Mouse (Mus musculus) kidney, embryonic 14.5 days (tissue): ENCODE measurements around the gene Megf8. TPM values are rescaled to one million over a fixed set of nuclear protein-coding genes. Genes with fewer than 3 reads are reported as not detected.
A peak's percentile ranks its signal among the peaks of the same experiment; 100 is the strongest.

Source experiments
- ATAC-seq: fragments of 200-750 bp; cut with Nextera tagmentation; 2 replicates; pipeline ENCODE4 v1.8.0; 2017; ENCODE audit warnings: moderate number of reproducible peaks, mild to moderate bottlenecking, moderate TSS enrichment, moderate library complexity; ENCODE audit not compliant: low FRiP score, low TSS enrichment
- H3K27ac ChIP-seq: fragments of 300-500 bp; sonication (generic); 2 replicates; pipeline ENCODE4 v1.5.1; 2014; ENCODE audit warnings: low read depth, mild to moderate bottlenecking, low read length, moderate library complexity, mixed read lengths
- H3K27me3 ChIP-seq: fragments of 300-500 bp; sonication (generic); 2 replicates; pipeline ENCODE4 v1.6.1; 2014; ENCODE audit warnings: mild to moderate bottlenecking, low read length; ENCODE audit not compliant: control insufficient read depth, insufficient read depth
- H3K36me3 ChIP-seq: fragments of 300-500 bp; sonication (generic); 2 replicates; pipeline ENCODE4 v1.6.1; 2014; ENCODE audit warnings: low read length, mixed read lengths; ENCODE audit not compliant: control insufficient read depth, insufficient read depth
- H3K4me1 ChIP-seq: fragments of 300-500 bp; sonication (generic); 2 replicates; pipeline ENCODE4 v1.6.1; 2014; ENCODE audit warnings: low read length, mixed read lengths; ENCODE audit not compliant: control insufficient read depth, insufficient read depth
- H3K4me2 ChIP-seq: fragments of 300-500 bp; sonication (generic); replicated peaks from 2 replicates; pipeline ENCODE4 v1.6.1; 2014; ENCODE audit warnings: low read depth, mild to moderate bottlenecking, low read length
- H3K4me3 ChIP-seq: fragments of 300-500 bp; sonication (generic); 2 replicates; pipeline ENCODE4 v1.5.1; 2014; ENCODE audit warnings: mild to moderate bottlenecking, low read length
- H3K9ac ChIP-seq: fragments of 300-500 bp; sonication (generic); 2 replicates; pipeline ENCODE4 v1.6.1; 2014; ENCODE audit warnings: low read depth, mild to moderate bottlenecking, low read length, moderate library complexity
- H3K9me3 ChIP-seq: fragments of 300-500 bp; sonication (generic); 2 replicates; pipeline ENCODE4 v1.6.1; 2016; ENCODE audit warnings: low read length; ENCODE audit not compliant: control insufficient read depth
- WGBS: fragments of 180-500 bp; shearing (Covaris S2); extraction: QIAGEN DNeasy Blood & Tissue Kit; methylation state at CpG from one replicate; pipeline ENCODE4 v1.1.7; 2014; 5-methylcytosine and 5-hydroxymethylcytosine counted together
- polyA plus RNA-seq: library from polyadenylated mRNA; unstranded; fragments of >200 nt; fragmentation: Nextera tagmentation; extraction: Ambion mirVana; gene quantifications from 2 replicates; pipeline ENCODE4 v1.2.1, GENCODE M21; 2014

Gene Megf8
- polyA plus RNA-seq, 1 experiment from 2014 or later: 14.0 TPM

DNA sequence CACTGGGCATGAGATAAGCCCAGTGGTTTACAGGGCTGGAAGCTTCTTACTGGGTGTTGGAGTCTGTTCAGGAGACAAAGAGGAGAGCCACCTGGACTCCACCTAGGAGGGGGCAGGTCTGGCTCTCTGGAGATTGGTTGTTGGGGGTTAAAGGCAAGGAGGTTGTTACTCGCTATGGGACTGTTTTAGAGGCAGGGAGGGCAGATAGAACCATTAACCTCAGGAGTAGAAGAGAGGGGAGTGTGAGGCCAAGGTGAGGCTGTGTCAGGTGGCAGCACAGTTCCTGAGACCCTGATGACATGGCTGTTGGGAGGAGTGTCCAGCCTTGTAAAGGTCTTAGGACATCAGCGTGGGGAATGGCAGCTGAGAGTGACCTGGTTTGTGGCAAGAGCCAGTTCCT, 32.8 kb upstream of the Megf8 start:
- H3K4me2 ChIP-seq: peak overlapping the region; percentile 87
- peaks cover 39% of the 10 kb centered on the region for H3K4me1 ChIP-seq
- no peaks in the 10 kb centered on the region for H3K27me3 ChIP-seq
- H3K27ac ChIP-seq: 0 out of 2 replicates have a peak overlapping the region, but pooled peaks have one; percentile 30
- H3K4me3 ChIP-seq: peak overlapping the region; percentile 74; the same call in 1 of the 2 replicates
- H3K9me3 ChIP-seq: no peaks in the 10 kb centered on the region
- WGBS: 36% methylated on average over 2 of the region's 2 CpGs
- peaks cover 46% of the 10 kb centered on the region for H3K36me3 ChIP-seq
- ATAC-seq: no peak
- peak overlapping the region; percentile 81; the same call in 1 of the 2 replicates for H3K9ac ChIP-seq

DNA sequence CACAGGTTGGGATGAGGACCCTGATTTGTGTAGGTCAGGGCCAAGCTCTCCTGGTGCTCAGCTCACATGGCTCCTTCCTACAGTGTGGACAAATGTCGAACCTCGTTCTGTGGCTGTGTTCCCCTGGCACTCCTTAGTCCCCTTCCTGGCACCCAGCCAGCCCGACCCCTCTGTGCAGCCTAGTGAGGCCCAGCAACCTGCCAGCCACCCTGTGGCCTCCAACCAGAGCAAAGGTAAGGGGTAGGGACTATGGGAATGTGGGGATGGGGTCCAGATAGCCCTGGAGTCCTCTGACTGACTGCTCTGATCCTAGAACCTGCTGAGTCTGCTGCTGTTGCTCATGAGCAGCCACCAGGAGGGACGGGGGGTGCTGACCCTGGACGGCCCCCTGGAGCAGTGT, 32.2 kb upstream of the Megf8 start:
- Histone ChIP-seq H3K9me3 (no peaks in the 10 kb centered on the region), H3K4me2 (no peak overlapping the region), H3K27me3 (no peaks in the 10 kb centered on the region), H3K36me3 (peaks cover 52% of the 10 kb centered on the region), H3K4me1 (peaks cover 34% of the 10 kb centered on the region), H3K9ac (peak overlapping the region; percentile 25; the same call in 1 of the 2 replicates), H3K27ac (no peak overlapping the region), H3K4me3 (no peak overlapping the region)
- no peak for ATAC-seq
- 69% methylated on average over 5 of the region's 5 CpGs for WGBS

GRCm38 (mm10) chr7:25285511-25286238, 31.3 kb upstream of the Megf8 start:
- WGBS: 90% methylated on average over 20 of the region's 20 CpGs
- Histone ChIP-seq H3K9ac (no peak overlapping the region), H3K9me3 (no peaks in the 10 kb centered on the region), H3K4me2 (no peak overlapping the region), H3K4me3 (no peak overlapping the region), H3K27ac (no peak overlapping the region), H3K4me1 (peaks cover 24% of the 10 kb centered on the region), H3K36me3 (peaks cover 61% of the 10 kb centered on the region), H3K27me3 (no peaks in the 10 kb centered on the region)
- ATAC-seq: no peak

- no peaks in the 10 kb centered on the region for H3K9me3 ChIP-seq
- peaks cover 14% of the 10 kb centered on the region; the same call in 1 of the 2 replicates for H3K4me1 ChIP-seq
- 91% methylated on average over 8 of the region's 8 CpGs for WGBS
- H3K9ac ChIP-seq: no peak overlapping the region
- no peak for ATAC-seq
- no peak overlapping the region for H3K27ac ChIP-seq
- no peak overlapping the region for H3K4me3 ChIP-seq
- H3K4me2 ChIP-seq: no peak overlapping the region
- peaks cover 74% of the 10 kb centered on the region for H3K36me3 ChIP-seq
- no peaks in the 10 kb centered on the region for H3K27me3 ChIP-seq
These were observed 30.0 kb upstream of the Megf8 start for GRCm38 (mm10) chr7:25286989-25287388.

DNA sequence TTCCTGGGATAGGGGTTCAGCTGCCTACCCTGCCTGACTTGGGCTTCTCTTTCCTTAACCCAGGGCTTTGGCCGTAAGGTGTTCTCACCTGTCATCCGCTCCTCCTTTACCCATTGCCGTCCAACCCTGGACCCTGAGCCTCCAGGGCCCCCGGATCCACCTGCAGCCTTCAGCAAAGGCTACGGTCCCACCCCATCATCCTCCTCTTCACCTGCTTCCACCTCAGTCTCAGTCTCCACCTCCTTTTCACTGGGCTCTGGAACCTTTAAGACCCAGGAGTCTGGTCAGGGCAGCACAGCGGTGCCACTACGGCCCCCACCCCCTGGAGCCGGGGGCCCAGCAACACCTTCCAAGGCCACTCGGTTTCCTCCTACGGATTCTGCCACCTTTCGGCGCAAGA, 29.0 kb upstream of the Megf8 start:
- no peak overlapping the region for H3K9ac ChIP-seq
- peaks cover 14% of the 10 kb centered on the region; the same call in 1 of the 2 replicates for H3K4me1 ChIP-seq
- ATAC-seq: no peak
- no peaks in the 10 kb centered on the region for H3K9me3 ChIP-seq
- no peak overlapping the region for H3K27ac ChIP-seq
- H3K4me3 ChIP-seq: no peak overlapping the region
- WGBS: 86% methylated on average over 12 of the region's 12 CpGs
- no peak overlapping the region for H3K4me2 ChIP-seq
- H3K36me3 ChIP-seq: peaks cover 84% of the 10 kb centered on the region
- no peaks in the 10 kb centered on the region for H3K27me3 ChIP-seq

GRCm38 (mm10) chr7:25288721-25289120, 28.2 kb upstream of the Megf8 start:
- Histone ChIP-seq H3K36me3 (peaks cover 91% of the 10 kb centered on the region), H3K4me3 (no peak overlapping the region), H3K27me3 (no peaks in the 10 kb centered on the region), H3K27ac (no peak overlapping the region), H3K9ac (no peak overlapping the region), H3K4me2 (no peak overlapping the region), H3K9me3 (no peaks in the 10 kb centered on the region), H3K4me1 (peaks cover 8% of the 10 kb centered on the region; the same call in 1 of the 2 replicates)
- ATAC-seq: no peak
- WGBS: 92% methylated on average over 3 of the region's 3 CpGs

DNA sequence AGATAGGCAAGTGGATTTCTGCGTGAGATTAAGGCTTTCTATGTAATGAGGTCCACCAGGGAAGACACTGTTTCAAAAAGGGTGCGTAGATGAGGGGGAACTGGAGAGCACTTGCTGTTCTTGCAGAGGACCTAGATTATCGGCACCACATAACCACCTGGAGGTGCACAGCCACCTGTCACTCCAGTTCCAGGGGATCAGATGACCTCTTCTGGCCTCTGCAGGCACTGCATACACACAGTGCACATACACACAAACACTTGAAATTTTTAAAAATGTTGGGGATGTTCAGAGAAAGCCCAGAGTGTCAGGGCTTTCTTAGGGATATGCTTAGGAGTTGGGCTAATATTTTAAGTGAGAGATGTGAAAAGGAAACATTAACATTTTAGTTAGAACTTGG, 27.0 kb upstream of the Megf8 start:
- Histone ChIP-seq H3K27ac (no peak overlapping the region), H3K9ac (no peak overlapping the region), H3K4me1 (no peaks in the 10 kb centered on the region; the same call in 1 of the 2 replicates), H3K4me2 (no peak overlapping the region), H3K9me3 (no peaks in the 10 kb centered on the region), H3K36me3 (peaks cover 97% of the 10 kb centered on the region), H3K4me3 (no peak overlapping the region), H3K27me3 (no peaks in the 10 kb centered on the region)
- WGBS: 95% methylated on average over 3 of the region's 3 CpGs
- no peak for ATAC-seq

DNA sequence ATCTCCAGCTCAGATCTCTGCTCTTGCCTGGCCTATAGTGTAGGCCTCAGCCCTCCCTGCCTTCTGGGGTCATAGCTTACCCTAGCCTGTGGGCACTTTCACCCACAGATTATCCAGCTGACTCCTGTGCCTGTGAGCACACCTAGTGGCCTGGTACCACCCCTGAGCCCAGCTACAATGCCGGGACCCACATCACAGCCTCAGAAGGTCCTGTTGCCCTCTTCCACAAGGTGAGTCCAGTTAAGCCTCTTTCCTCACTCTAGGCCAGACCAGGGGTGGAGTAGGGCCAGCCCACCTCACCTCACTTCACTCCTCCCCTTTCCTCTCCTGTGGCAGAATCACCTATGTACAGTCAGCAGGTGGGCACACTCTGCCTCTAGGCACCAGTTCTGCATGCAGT, 26.5 kb upstream of the Megf8 start:
- Histone ChIP-seq H3K27ac (no peak overlapping the region), H3K9me3 (no peaks in the 10 kb centered on the region), H3K4me1 (no peaks in the 10 kb centered on the region), H3K27me3 (no peaks in the 10 kb centered on the region), H3K36me3 (peaks cover 94% of the 10 kb centered on the region), H3K4me2 (no peak overlapping the region), H3K4me3 (no peak overlapping the region), H3K9ac (no peak overlapping the region)
- ATAC-seq: no peak
- 96% methylated on average over 1 of the region's 1 CpGs for WGBS

DNA sequence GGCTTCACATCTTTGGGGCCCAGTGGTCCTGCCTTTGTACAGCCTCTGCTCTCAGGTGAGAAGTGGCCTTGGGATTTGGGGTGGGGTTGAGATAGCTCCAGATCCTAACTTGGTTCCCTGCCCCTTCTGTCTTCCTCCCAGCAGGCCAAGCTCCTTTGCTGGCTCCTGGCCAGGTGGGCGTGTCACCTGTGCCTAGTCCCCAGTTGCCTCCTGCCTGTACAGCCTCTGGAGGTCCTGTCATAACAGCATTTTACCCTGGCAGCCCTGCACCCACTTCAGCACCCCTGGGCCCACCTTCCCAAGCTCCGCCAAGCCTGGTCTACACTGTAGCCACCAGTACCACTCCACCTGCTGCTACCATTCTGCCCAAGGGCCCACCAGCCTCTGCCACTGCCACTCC, 26.1 kb upstream of the Megf8 start:
- Histone ChIP-seq H3K27me3 (no peaks in the 10 kb centered on the region), H3K9me3 (no peaks in the 10 kb centered on the region), H3K27ac (no peak overlapping the region), H3K4me2 (no peak overlapping the region), H3K4me1 (no peaks in the 10 kb centered on the region), H3K9ac (no peak overlapping the region), H3K36me3 (peaks cover 94% of the 10 kb centered on the region), H3K4me3 (no peak overlapping the region)
- WGBS: 90% methylated on average over 2 of the region's 2 CpGs
- ATAC-seq: no peak
